Mouse (Mus musculus) hindbrain, embryonic 16.5 days (tissue): ENCODE measurements around the gene Rpp14. TPM values are rescaled to one million over a fixed set of nuclear protein-coding genes. Genes with fewer than 3 reads are reported as not detected.
"Not testable (repeated sequence)": the region's sequence is repeated elsewhere in the genome, so short reads cannot be mapped to it uniquely, and the experiment has no call there.

Experiments
- ATAC-seq: fragments of 200-750 bp; cut with Nextera tagmentation; 2 replicates; pipeline ENCODE4 v1.8.0; 2017; ENCODE audit warnings: moderate TSS enrichment, moderate library complexity
- H3K27ac ChIP-seq: fragments of 300-500 bp; sonication (generic); 2 replicates; pipeline ENCODE4 v1.5.1; 2014; ENCODE audit warnings: low read depth, mild to moderate bottlenecking, control low read depth, low read length, moderate library complexity
- H3K27me3 ChIP-seq: fragments of 300-500 bp; sonication (generic); replicated peaks from 2 replicates; pipeline ENCODE4 v1.6.1; 2014; ENCODE audit warnings: low read length; ENCODE audit not compliant: control insufficient read depth, insufficient read depth
- H3K36me3 ChIP-seq: fragments of 300-500 bp; sonication (generic); 2 replicates; pipeline ENCODE4 v1.6.1; 2014; ENCODE audit warnings: mild to moderate bottlenecking, low read length, moderate library complexity, mixed read lengths; ENCODE audit not compliant: control insufficient read depth, insufficient read depth
- H3K4me1 ChIP-seq: fragments of 300-500 bp; sonication (generic); 2 replicates; pipeline ENCODE4 v1.6.1; 2014; ENCODE audit warnings: low read depth, low read length; ENCODE audit not compliant: control insufficient read depth, insufficient read depth
- H3K4me2 ChIP-seq: fragments of 300-500 bp; sonication (generic); 2 replicates; pipeline ENCODE4 v1.6.1; 2014; ENCODE audit warnings: mild to moderate bottlenecking, low read length, control low read depth, moderate library complexity
- H3K4me3 ChIP-seq: fragments of 300-500 bp; sonication (generic); 2 replicates; pipeline ENCODE4 v1.5.1; 2014; ENCODE audit warnings: mild to moderate bottlenecking, low read length, control low read depth, moderate library complexity
- H3K9ac ChIP-seq: fragments of 300-500 bp; sonication (generic); 2 replicates; pipeline ENCODE4 v1.6.1; 2014; ENCODE audit warnings: low read depth, mild to moderate bottlenecking, control low read depth, low read length, moderate library complexity
- H3K9me3 ChIP-seq: fragments of 300-500 bp; sonication (generic); 2 replicates; pipeline ENCODE4 v1.6.1; 2014; ENCODE audit warnings: mild to moderate bottlenecking, low read length, moderate library complexity; ENCODE audit not compliant: control insufficient read depth
- WGBS: fragments of 180-500 bp; shearing (Covaris S2); extraction: QIAGEN DNeasy Blood & Tissue Kit; methylation state at CpG from one replicate; pipeline ENCODE4 v1.1.7; 2014; 5-methylcytosine and 5-hydroxymethylcytosine counted together
- polyA plus RNA-seq: library from polyadenylated mRNA; unstranded; fragments of >200 nt; fragmentation: Nextera tagmentation; extraction: Ambion mirVana; gene quantifications from 2 replicates; pipeline ENCODE4 v1.2.1, GENCODE M21; 2015

The Rpp14 gene
- polyA plus RNA-seq, 1 experiment from 2014 or later = 50.8 TPM

GRCm38 (mm10) chr14:8117371-8117770, 37.2 kb downstream of the Rpp14 start:
- H3K27me3 ChIP-seq = no peaks in the 10 kb centered on the region
- H3K4me2 ChIP-seq = no peak overlapping the region
- H3K36me3 ChIP-seq = peaks cover 6% of the 10 kb centered on the region
- H3K4me3 ChIP-seq = no peak overlapping the region
- H3K9ac ChIP-seq = no peak overlapping the region
- H3K4me1 ChIP-seq = no peaks in the 10 kb centered on the region
- 84% methylated on average over 2 of the region's 2 CpGs for WGBS
- no peaks in the 10 kb centered on the region for H3K9me3 ChIP-seq
- H3K27ac ChIP-seq = no peak overlapping the region
- no peak for ATAC-seq

- no peak overlapping the region for H3K9ac ChIP-seq
- H3K27me3 ChIP-seq = no peaks in the 10 kb centered on the region
- H3K4me2 ChIP-seq = no peak overlapping the region
- H3K36me3 ChIP-seq = peaks cover 13% of the 10 kb centered on the region
- no peak for ATAC-seq
- no peaks in the 10 kb centered on the region for H3K9me3 ChIP-seq
- no peak overlapping the region for H3K4me3 ChIP-seq
- no peaks in the 10 kb centered on the region for H3K4me1 ChIP-seq
- H3K27ac ChIP-seq = no peak overlapping the region
- WGBS = 86% methylated on average over 5 of the region's 5 CpGs
Observed at GRCm38 (mm10) chr14:8119454-8119853, 39.3 kb downstream of the Rpp14 start.

- 87% methylated on average over 3 of the region's 3 CpGs for WGBS
- Histone ChIP-seq H3K36me3 (peaks cover 13% of the 10 kb centered on the region), H3K27me3 (no peaks in the 10 kb centered on the region), H3K27ac (no peak overlapping the region), H3K9me3 (no peaks in the 10 kb centered on the region), H3K4me3 (no peak overlapping the region), H3K9ac (no peak overlapping the region), H3K4me1 (no peaks in the 10 kb centered on the region), H3K4me2 (no peak overlapping the region)
- no peak for ATAC-seq
Observed at GRCm38 (mm10) chr14:8119904-8120303, 39.7 kb downstream of the Rpp14 start.

GRCm38 (mm10) chr14:8123141-8123540, 43.0 kb downstream of the Rpp14 start:
- H3K27ac ChIP-seq = no peak overlapping the region
- peaks cover 18% of the 10 kb centered on the region for H3K36me3 ChIP-seq
- no peak overlapping the region for H3K4me2 ChIP-seq
- no peak for ATAC-seq
- 85% methylated on average over 7 of the region's 7 CpGs for WGBS
- H3K27me3 ChIP-seq = no peaks in the 10 kb centered on the region
- H3K4me3 ChIP-seq = no peak overlapping the region
- no peak overlapping the region for H3K9ac ChIP-seq
- H3K4me1 ChIP-seq = no peaks in the 10 kb centered on the region
- no peaks in the 10 kb centered on the region for H3K9me3 ChIP-seq

GRCm38 (mm10) chr14:8123611-8124010, 43.4 kb downstream of the Rpp14 start:
- H3K9me3 ChIP-seq, H3K4me3 ChIP-seq, H3K4me1 ChIP-seq, H3K27ac ChIP-seq, H3K9ac ChIP-seq, H3K27me3 ChIP-seq, ATAC-seq, H3K4me2 ChIP-seq: not testable (repeated sequence)
- WGBS = 96% methylated on average over 10 of the region's 10 CpGs
- H3K36me3 ChIP-seq = peaks cover 18% of the 10 kb centered on the region

GRCm38 (mm10) chr14:8124046-8124881, 44.1 kb downstream of the Rpp14 start:
- no peak for ATAC-seq
- Histone ChIP-seq H3K27me3 (no peaks in the 10 kb centered on the region), H3K9ac (no peak overlapping the region), H3K4me2 (no peak overlapping the region), H3K36me3 (peaks cover 18% of the 10 kb centered on the region), H3K4me3 (no peak overlapping the region), H3K4me1 (no peaks in the 10 kb centered on the region), H3K9me3 (no peaks in the 10 kb centered on the region), H3K27ac (no peak overlapping the region)
- WGBS = 87% methylated on average over 7 of the region's 7 CpGs

GRCm38 (mm10) chr14:8127971-8128370, 47.8 kb downstream of the Rpp14 start:
- Histone ChIP-seq H3K36me3 (0 out of 2 replicates have a peak, but pooled peaks cover 21% of the 10 kb centered on the region), H3K4me3 (no peak overlapping the region), H3K4me2 (no peak overlapping the region), H3K27ac (no peak overlapping the region), H3K4me1 (no peaks in the 10 kb centered on the region), H3K9me3 (no peaks in the 10 kb centered on the region), H3K9ac (no peak overlapping the region), H3K27me3 (no peaks in the 10 kb centered on the region)
- WGBS = 73% methylated on average over 5 of the region's 5 CpGs
- no peak for ATAC-seq

- no peak overlapping the region for H3K9ac ChIP-seq
- H3K4me2 ChIP-seq = no peak overlapping the region
- no peaks in the 10 kb centered on the region; the same call in 1 of the 2 replicates for H3K4me1 ChIP-seq
- H3K27me3 ChIP-seq = no peaks in the 10 kb centered on the region
- ATAC-seq = no peak
- H3K36me3 ChIP-seq = 0 out of 2 replicates have a peak, but pooled peaks cover 9% of the 10 kb centered on the region
- H3K9me3 ChIP-seq = no peaks in the 10 kb centered on the region
- no peak overlapping the region for H3K27ac ChIP-seq
- WGBS = 83% methylated on average over 8 of the region's 8 CpGs
- H3K4me3 ChIP-seq = no peak overlapping the region
Observed at GRCm38 (mm10) chr14:8132789-8133188, 52.6 kb downstream of the Rpp14 start.

GRCm38 (mm10) chr14:8134234-8134633, 54.1 kb downstream of the Rpp14 start:
- H3K4me1 ChIP-seq = no peaks in the 10 kb centered on the region; the same call in 1 of the 2 replicates
- H3K9ac ChIP-seq = no peak overlapping the region
- no peak overlapping the region for H3K27ac ChIP-seq
- no peaks in the 10 kb centered on the region for H3K27me3 ChIP-seq
- H3K4me2 ChIP-seq = no peak overlapping the region
- 79% methylated on average over 2 of the region's 2 CpGs for WGBS
- 0 out of 2 replicates have a peak, but pooled peaks cover 9% of the 10 kb centered on the region for H3K36me3 ChIP-seq
- H3K9me3 ChIP-seq = no peaks in the 10 kb centered on the region
- no peak for ATAC-seq
- no peak overlapping the region for H3K4me3 ChIP-seq
